Mouse (Mus musculus) heart, postnatal 0 days (tissue): ENCODE measurements around the gene Nup214.

ENCODE experiments used
- CTCF ChIP-seq: IDR thresholded peaks from 2 replicates; pipeline ENCODE4 v1.5.1; 2016; ENCODE audit warnings: antibody characterized with exemption, control low read depth, low read depth
- EP300 ChIP-seq: IDR thresholded peaks from 2 replicates; pipeline ENCODE4 v1.6.1; 2016; ENCODE audit warnings: antibody characterized with exemption, low read depth

- TF ChIP-seq EP300 (no peak), CTCF (no peak)
Measured at GRCm38 (mm10) chr2:32084872-32085199, 110.6 kb downstream of the Nup214 start.
